Mouse (Mus musculus) liver, embryonic 11.5 days (tissue): ENCODE measurements around the gene Mmp1b. TPM values are rescaled to one million over a fixed set of nuclear protein-coding genes. Genes with fewer than 3 reads are reported as not detected.

ENCODE experiments used
- polyA plus RNA-seq: library from polyadenylated mRNA; unstranded; fragments of >200 nt; fragmentation: Nextera tagmentation; extraction: Ambion mirVana; gene quantifications from 2 replicates; pipeline ENCODE4 v1.2.1, GENCODE M21; 2014

Gene Mmp1b
- polyA plus RNA-seq, 1 experiment from 2014 or later: not detected

Other genes starting within 250 kb of the Mmp1b start
- gene Dync2h1, start 203.6 kb downstream of the Mmp1b start, polyA plus RNA-seq: 8.0 and 8.1 TPM in 2 replicates
- 128 and 131 TPM in 2 replicates for gene Dcun1d5, start 203.5 kb downstream of the Mmp1b start, polyA plus RNA-seq
- gene Mmp13, start 115.5 kb downstream of the Mmp1b start, polyA plus RNA-seq: not detected in 2 replicates
- gene Mmp12, start 43.7 kb downstream of the Mmp1b start, polyA plus RNA-seq: 0.11 TPM in 1 of 2 replicates, not detected in the other
- not detected in 2 replicates for gene Mmp3, start 57.8 kb upstream of the Mmp1b start, polyA plus RNA-seq
- gene Mmp10, start 114.3 kb upstream of the Mmp1b start, polyA plus RNA-seq: not detected in 2 replicates
- gene Mmp8, start 170.4 kb upstream of the Mmp1b start, polyA plus RNA-seq: 0.48 and 0.61 TPM in 2 replicates
- gene Mmp27, start 183.3 kb upstream of the Mmp1b start, polyA plus RNA-seq: not detected in 2 replicates
- not detected in 2 replicates for gene Mmp20, start 240.2 kb upstream of the Mmp1b start, polyA plus RNA-seq